Mouse (Mus musculus) urinary bladder, postnatal 25 days (tissue): Measurements from ENCODE around the gene Ifrd1.
"Not testable (repeated sequence)": the region's sequence is repeated elsewhere in the genome, so short reads cannot be mapped to it uniquely, and the experiment has no call there.

Experiments used
- DNase-seq: peaks from one replicate; pipeline ENCODE4 v3.0.0; 2022; ENCODE audit warnings: low spot score

The Ifrd1 gene

GRCm38 (mm10) chr12:40199302-40199701 lies 49.0 kb downstream of the Ifrd1 start, which contains the start of gene Lsmem1:
TSS of gene Lsmem1 (minus strand) at chr12:40199490.
- no peak for DNase-seq

DNA sequence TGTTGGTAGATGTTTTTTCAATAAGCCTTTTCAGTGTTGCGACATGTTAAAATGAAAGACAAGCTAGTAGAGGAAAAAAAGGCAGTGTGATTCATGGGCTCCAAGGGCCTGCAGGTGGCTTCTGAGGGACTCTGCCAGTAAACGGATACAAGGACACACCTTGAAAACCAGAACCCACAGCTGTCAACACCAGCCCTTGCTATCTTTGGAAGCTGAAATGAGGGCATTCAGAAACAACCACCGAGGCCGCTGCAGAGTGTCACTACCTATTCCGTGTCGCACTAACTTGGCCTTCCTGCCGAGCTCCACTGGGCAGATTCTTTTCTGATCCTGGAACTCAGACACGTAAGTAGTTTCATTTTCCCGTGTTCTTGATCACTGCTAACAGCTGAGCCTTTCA lies 49.9 kb downstream of the Ifrd1 start:
- no peak for DNase-seq

DNA sequence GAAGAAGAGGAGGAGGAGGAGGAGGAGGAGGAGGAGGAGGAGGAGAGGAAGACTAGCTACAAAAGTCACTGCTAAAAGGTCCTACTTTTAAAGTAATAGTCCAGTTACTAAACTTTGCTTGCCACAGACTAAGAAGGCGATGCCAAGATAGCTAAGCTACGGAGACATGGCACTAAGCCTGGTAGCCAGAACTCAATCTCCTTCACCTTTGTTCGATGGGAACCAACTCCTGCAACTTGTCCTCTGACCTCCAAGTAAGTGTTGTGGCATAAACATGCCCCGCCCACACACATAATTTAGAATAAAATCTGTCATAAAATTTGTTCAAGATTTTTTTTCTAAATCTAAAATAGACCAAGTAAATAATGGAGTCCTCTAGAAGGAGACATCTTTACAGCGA lies 50.3 kb downstream of the Ifrd1 start:
- DNase-seq = no peak

GRCm38 (mm10) chr12:40197511-40197910 lies 50.8 kb downstream of the Ifrd1 start:
- no peak for DNase-seq

DNA sequence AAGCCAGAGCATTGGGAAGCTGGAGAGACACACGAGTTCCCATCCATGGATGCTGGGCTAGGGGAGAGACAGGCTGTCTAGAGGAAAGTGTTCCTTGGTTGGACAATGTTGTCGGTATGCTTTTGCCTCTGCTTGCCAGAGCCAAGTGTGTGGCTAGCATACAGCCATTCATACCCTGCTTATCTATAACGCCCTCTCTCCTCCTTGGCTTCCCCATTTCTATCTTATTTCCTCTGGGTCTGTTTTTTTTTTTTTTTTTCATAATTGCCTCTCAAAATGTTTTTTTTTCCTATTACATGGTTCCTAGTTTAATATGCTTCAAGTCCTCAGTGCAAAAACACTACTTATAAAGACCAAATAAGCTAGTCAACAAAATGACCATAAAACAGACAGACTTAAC lies 62.8 kb downstream of the Ifrd1 start:
- DNase-seq = no peak

- DNase-seq = peak; percentile 11
These were observed 71.2 kb downstream of the Ifrd1 start for GRCm38 (mm10) chr12:40177089-40177488.

DNA sequence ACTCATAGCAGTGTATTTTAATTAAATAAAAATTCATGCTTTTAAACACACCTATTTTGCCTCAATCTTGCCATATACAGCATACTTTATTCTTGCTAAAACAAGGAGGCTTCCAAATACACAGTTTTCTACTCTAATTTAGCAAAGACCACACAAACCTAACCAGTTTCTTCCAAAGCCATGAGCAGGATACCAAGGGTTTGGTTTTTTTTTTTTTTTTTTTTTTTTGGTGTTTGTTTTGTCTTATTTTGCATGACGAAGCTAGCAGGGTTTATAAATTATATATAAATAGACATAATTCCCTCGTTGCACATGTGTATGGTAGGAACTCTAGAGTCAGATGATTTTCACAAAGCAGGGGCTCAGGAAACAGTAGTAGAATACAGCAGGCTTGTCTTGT lies 72.1 kb downstream of the Ifrd1 start:
- DNase-seq = no peak

GRCm38 (mm10) chr12:40175171-40175570 lies 73.1 kb downstream of the Ifrd1 start:
- DNase-seq = not testable (repeated sequence)

GRCm38 (mm10) chr12:40171637-40172036 lies 76.7 kb downstream of the Ifrd1 start:
- DNase-seq = no peak

DNA sequence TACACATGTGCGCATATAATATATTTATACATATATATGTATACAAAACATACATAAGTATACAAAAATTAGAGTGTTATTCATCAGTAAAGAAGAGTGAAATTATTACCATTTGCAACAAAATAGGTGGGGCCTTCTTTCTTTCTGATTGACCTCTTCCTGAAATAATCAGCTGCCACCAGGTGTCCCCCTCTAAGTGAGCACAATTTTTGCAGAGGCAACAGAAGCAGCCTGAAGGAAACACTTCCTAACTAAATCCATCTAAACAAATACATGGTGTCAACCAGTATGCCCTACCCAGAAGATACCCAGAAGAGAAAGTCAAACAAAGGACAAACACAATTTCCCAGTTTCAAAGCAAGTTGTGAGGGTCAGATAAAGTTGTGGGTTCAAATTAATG lies 78.6 kb downstream of the Ifrd1 start:
- no peak for DNase-seq

DNA sequence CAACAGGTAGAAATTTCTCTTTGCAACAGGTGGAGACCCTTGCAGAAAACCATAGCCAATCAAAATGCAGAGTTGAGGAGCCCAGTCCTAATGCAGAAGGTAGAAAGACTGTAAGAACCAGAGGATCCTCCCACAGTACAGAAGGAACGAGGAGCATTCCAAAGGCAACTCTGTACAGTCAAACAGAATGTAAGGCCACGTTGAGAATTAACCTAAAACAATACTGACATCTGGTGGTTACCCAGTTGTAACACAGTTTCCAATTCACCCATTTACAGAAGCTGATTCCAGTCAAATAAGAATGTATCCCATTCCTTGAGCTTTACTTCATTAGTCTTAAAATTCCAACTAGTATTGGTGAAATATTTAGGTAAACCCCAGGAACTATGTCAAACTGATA lies 83.7 kb downstream of the Ifrd1 start:
- DNase-seq = no peak

DNA sequence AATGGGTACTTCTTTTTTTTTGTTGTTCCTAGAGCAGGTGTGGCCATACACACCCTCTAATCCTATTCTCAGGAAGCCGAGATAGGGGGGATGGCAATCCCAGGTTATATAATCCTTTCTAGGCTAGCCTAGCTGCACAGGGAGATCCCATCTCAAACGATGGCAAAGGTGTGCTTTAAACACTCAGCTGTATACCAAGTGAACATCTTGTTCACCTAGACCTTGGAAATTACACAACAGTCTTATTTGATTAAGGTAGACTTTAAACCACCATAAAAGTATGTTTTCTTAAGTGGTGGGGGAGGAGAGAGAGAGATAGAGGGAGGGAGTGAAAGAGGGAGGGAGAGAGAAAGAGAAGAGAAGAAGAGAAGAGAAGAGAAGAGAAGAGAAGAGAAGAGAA lies 87.5 kb downstream of the Ifrd1 start:
- DNase-seq = no peak

- DNase-seq = no peak
These were observed 94.1 kb downstream of the Ifrd1 start for GRCm38 (mm10) chr12:40154188-40154587.

GRCm38 (mm10) chr12:40152353-40153069 lies 95.8 kb downstream of the Ifrd1 start:
- DNase-seq = no peak
